Mouse (Mus musculus): ENCODE measurements at regions not wholly inside any gene's neighbourhood (a gene's known extent, or its start where the extent isn't known, plus 50 kb on each side); places are given as distances from the start of the nearest gene placed in this dataset.

DNA sequence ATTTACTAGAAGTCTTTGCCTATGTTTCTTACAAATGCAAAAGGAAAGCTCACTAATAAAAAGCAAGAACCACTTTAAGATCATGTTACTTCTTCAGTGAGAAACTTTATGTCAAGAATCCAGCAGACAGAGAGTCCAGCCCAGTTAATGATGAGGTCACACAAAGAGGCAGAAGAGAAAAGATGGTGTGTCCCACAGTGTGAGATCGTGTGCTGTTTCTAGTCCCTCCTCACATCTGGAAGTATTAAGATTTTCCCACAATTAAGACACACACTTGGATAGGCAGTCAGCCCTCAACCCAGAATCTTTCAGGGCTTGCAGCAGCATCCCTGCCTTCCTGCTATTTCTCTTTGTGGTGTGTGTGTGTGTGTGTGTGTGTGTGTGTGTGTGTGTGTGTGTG is 118.7 kb upstream of the Spin1 start:
- no peak for TF ChIP-seq POLR2A (IDR thresholded peaks at IDR 0.05; ENCODE audit: insufficient read depth, low read length)
- TF ChIP-seq EP300 (IDR thresholded peaks at IDR 0.05; ENCODE audit: insufficient read depth, low read depth, low read length) = no peak
